Mouse (Mus musculus) embryo, embryonic 10.5 days (tissue): ENCODE results near the gene Sec11a.

Source experiments
- DNase-seq: peaks from one replicate; pipeline ENCODE4 v3.0.0-alpha.2; 2015; ENCODE audit warnings: low spot score

The Sec11a gene

DNA sequence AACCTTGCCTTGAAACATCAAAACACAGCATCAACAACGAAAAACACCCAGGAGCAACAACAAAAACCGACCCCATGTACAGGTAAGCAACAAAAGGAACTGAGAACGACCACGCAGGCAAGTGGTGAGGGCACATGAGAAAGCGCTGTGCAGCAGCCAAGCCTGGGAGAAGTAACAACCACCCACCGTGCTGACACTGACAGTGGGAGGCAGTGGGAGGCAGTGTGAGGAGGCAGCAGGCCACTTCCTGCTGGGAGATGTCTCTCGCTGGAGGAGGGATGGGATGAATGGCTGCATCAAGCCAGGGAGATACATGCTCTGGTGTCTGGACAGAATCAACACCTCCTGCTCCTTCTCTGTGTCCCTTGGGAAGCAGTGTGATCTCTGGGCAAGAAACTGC lies 50.4 kb downstream of the Sec11a start:
- DNase-seq, result no peak

GRCm38 (mm10) chr7:80894815-80895519 lies 52.6 kb downstream of the Sec11a start:
- DNase-seq, result no peak

GRCm38 (mm10) chr7:80894196-80894595 lies 53.4 kb downstream of the Sec11a start:
- DNase-seq, result no peak

- no peak for DNase-seq
Measured at GRCm38 (mm10) chr7:80893753-80894129, 53.8 kb downstream of the Sec11a start.

DNA sequence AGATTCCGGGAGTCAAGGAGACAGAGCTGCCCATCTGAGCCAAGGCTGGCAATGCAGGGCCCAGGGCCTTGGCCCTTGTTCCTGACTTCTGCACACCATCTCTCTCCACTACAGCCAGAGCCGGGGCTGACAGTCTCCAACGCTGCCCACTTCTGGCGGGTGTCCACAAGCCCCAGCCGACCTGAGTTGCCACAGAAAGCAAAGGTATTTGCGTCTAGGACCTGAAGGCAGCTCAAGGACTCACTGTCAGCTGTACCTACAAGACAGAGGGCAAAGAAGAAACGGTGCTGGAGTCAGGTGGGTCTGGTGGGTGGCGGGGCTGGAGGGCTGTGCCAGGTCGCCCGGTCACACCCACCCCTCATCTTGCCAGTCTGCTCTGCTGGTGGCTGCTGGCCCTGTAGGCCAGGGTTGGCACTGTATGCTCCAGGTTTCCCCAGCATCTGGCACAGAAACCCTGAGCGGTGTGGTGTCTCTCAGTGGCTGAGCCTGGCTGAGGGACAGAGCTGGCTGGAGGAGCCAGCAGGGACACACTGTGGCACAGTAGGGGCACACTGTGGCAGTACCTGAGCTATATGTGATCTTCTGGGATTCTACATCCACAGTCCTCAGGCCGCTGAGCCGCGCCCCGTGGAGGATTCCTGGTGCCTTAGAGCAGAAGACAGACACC lies 54.4 kb downstream of the Sec11a start:
- no peak for DNase-seq

GRCm38 (mm10) chr7:80889841-80890241 lies 57.7 kb downstream of the Sec11a start:
- no peak for DNase-seq

- DNase-seq, result peak; percentile 84
Measured at GRCm38 (mm10) chr7:80889021-80889511, 58.5 kb downstream of the Sec11a start.

- DNase-seq, result no peak
Measured at GRCm38 (mm10) chr7:80888595-80888994, 59.0 kb downstream of the Sec11a start.

DNA sequence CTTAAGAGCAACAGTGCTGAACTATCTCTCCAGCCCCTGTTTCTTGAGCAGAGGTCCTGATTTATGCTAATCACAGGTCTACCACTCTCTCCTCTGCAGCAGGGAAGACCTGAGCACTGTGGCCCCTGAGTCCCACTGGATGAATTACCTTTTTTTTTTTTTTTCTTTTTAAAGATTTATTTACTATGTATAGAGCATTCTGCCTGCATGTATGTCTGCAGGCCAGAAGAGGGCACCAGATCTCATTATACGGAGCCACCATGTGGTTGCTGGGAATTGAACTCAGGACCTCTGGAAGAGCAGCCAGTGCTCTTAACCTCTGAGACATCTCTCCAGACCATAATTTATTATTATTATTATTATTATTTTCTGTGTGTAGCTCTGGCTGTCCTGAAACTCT lies 61.9 kb downstream of the Sec11a start:
- peak; percentile 31 for DNase-seq

DNA sequence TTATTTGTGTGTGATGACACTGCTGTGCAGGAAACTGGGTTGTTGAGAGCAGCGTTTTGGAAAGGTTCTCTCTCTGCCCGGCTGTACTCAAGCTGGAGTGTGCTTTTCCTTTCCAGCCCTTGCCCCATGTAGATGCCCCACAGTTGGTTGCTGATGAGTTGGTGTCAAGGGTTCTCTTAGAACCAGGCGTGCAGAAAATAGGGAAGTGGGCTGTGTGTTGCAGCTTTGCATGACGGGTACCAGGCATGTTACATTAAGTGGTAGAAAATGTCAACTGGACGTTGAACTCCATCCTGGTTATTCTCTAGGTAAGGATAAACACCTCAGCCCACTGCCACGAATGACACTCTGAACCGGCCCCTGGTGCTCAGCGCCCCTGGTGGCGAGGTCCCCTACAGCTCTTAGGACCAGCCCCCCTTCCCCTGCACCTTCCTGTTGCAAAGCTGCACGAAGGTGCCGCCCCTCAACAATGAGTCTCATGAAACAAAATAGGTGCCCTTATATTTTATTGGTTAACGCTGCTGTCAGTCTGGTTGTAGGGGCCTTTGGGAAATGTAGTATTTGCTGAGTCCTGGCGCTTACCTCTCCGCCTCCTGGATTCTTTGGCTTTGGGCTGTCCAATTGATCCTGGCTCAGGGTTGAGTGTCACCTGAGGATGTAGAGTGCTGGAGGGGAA lies 64.6 kb downstream of the Sec11a start:
- DNase-seq, result peak; percentile 75

- peak; percentile 8 for DNase-seq
Measured at GRCm38 (mm10) chr7:80875727-80876126, 71.9 kb downstream of the Sec11a start.

- DNase-seq, result no peak
Measured at GRCm38 (mm10) chr7:80873631-80874030, 73.9 kb downstream of the Sec11a start.

DNA sequence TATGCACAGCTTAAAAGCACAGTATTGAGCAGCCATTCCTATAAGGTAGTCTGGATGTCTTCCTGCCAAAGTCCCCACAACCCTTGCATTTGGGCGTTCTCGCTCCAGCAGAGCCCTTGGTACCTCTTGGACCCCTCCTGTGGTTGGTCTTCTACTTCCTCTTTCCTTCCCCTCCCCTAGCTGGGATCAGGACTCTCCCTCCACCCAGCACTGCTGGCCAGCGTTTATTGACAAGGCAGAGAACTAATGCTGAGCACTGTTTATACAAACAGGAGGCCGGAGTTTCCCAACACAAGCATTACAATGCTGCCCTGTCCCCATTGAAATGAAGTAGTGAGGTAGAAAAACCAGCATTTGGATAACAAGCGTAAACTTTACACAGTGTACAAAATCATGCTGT lies 74.5 kb downstream of the Sec11a start:
- no peak for DNase-seq

GRCm38 (mm10) chr7:80868686-80869085 lies 78.9 kb downstream of the Sec11a start:
- DNase-seq, result no peak

DNA sequence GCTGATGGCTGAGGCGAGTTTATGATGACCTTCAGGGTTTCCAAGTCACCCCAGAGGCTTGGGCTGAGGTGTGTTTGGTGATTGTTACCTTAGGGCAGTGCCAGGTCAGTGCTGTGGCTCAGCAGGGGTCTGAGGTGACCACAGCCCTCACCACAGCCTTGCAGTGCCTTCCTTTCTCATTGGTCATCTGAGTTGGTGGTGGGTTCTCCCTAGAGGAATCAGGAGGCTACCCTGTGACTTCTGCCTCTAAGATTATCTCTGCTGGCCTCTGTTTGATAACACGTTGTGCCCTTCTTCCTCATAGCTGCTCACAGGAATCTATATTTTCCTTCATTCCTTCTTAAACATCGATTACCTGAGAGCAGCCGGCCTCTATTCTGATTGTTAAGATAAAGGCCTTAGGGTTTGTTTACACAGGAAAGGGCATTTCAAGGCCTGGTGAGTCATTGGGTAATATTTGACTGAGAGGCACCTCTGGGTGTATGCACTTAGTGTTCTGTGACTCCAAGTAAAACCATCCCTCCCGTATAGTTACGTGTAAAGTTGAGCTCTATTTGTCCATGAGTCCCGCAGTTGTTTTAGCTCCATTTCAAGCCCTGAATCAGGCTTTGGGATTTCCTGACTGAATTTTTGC lies 80.9 kb downstream of the Sec11a start:
- no peak for DNase-seq

DNA sequence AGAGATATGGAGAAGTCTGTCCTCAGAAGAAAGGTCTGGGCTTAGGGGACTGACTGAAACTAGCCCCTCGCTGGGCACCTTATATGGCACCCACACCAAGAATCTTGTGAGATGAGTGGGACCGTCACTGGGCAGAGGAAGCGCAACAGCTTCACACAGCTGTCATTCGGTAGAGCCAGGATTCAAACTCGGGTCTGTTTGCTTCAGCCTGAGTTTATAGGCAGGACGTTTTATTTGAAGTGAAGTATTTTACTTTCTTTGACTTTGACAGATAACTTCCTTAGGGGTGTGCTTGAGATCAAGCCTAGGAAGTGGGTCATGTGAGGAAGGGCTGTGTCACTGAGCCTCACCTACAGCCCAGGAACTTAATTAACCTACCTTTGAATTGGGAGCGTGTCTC lies 82.1 kb downstream of the Sec11a start:
- DNase-seq, result no peak

GRCm38 (mm10) chr7:80864831-80865230 lies 82.7 kb downstream of the Sec11a start:
- no peak for DNase-seq

DNA sequence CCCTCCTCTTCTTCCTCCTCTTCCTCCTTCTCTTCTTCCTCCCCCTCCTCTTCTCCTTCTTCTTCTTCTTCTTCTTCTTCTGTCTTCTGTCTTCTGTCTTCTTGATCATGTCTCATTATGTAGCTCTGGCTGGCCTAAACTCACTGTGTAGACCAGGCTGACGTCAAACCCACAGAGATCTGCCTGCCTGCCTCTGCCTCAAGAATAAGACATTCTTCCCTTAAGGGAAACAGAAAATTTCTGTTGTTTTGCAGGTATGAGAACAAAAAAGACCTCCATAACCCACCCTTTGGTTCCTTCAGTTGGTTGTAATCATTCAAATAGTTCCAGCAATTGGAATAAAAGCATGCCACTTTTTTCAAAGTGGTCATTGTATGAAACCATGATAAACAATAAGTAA lies 83.4 kb downstream of the Sec11a start:
- no peak for DNase-seq

DNA sequence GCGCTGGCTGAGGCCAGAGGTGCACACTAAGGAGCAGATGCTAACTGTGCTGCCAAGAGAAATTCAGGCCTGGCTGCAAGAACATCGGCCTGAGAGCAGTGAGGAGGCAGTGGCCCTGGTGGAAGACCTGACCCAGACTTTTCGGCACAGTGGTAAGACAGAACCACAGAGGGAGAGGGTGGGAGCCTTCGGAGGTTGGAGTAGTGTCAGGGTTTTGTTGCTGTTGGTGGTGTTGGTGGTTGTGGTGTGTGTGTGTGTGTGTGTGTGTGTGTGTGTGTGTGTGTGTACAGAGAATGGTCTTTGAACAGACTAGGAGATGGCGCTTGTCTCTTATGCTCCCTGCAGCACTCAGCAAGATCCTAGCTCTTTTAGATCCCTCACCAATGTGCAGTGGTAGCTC lies 84.1 kb downstream of the Sec11a start:
- no peak for DNase-seq

DNA sequence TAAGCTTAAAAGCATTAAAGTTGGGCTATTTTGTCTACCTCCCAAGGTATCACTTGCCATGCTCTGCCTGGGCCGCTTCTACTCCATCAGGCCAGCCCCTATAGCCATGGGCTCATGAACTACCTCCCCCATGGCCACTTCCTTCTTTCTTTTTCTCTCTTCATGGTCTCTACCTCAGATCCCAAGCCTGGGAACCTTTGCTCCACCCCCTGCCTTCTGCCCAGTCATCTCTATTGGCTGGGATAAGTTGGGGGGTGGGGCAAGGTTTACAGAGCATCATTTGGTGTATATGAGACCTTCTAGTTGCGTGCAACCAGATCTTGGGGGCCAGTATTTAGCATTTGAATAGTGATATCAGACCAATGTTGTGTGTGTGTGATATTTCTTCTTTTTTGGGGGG lies 85.1 kb downstream of the Sec11a start:
- no peak for DNase-seq

GRCm38 (mm10) chr7:80860729-80861274 lies 86.8 kb downstream of the Sec11a start, which contains the start of gene Zscan2:
TSS of gene Zscan2 (plus strand) at chr7:80860920.
- DNase-seq, result peak; percentile 98

DNA sequence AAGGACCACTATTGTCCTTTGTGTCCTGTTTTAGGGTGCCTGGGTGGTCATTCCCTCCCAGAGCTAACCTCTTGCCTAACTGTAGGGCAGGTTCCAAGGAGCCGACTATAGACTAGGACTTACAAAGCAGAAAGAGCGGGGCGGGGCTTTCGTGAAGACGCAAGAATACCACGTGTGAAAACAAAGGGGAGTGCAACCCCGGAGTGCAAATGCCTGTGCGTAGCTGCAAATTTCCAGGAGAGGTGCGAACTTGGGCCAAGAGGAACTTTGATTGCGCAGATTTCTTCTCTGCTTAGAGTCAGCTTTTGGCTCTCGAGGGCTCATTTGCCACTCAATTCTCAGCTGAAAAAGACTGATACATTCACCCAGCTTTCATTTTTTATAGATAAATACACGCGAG lies 87.4 kb downstream of the Sec11a start:
- peak; percentile 90 for DNase-seq
